Mouse (Mus musculus) E14TG2a.4 (cell line): ENCODE results near the gene Sec1.

Experiments
- CTCF ChIP-seq: conservative IDR thresholded peaks from 2 replicates; pipeline ENCODE4 v1.5.1; 2014; ENCODE audit warnings: low read length
- POU5F1 ChIP-seq: IDR thresholded peaks from 2 replicates; pipeline ENCODE4 v1.6.1; 2014; ENCODE audit warnings: low read length, borderline replicate concordance

DNA sequence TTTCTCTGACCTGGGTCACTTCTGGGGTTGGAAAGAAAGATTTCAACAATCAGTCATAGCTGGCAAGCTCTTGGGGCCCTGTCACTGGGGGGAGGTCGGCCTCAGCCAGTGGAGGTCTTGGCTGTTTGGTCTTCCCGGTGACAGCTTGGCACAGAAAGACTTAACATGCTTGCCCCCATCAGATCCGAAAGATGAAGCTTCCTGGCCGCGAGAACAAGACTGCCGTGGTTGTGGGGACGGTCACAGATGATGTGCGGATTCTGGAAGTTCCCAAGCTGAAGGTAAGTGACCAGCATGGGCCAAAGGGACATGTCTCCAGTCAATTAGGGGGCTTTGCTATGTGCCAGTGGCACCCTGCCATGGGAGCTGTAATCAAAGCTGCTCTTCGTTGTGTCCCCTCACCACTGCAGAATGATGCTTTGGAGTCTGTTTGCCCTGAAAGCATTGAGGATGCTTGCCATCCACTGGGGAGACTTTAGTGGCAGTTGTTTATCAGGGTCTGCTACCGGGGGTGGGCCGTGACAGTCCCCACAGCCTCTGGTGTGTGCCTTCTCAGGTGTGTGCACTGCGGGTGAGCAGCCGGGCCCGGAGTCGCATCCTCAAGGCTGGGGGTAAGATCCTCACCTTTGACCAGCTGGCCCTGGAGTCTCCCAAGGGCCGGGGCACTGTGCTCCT is 25.7 kb upstream of the Sec1 start:
- no peak for TF ChIP-seq CTCF
- no peak for TF ChIP-seq POU5F1
